Mouse (Mus musculus): ENCODE data around the gene Olfr109.

The Olfr109 gene

GRCm38 (mm10) chr17:37458616-37459015, at the start of gene Olfr109:
Olfr109 (plus strand) TSS chr17:37458916.
- no peak for DNase-seq

DNA sequence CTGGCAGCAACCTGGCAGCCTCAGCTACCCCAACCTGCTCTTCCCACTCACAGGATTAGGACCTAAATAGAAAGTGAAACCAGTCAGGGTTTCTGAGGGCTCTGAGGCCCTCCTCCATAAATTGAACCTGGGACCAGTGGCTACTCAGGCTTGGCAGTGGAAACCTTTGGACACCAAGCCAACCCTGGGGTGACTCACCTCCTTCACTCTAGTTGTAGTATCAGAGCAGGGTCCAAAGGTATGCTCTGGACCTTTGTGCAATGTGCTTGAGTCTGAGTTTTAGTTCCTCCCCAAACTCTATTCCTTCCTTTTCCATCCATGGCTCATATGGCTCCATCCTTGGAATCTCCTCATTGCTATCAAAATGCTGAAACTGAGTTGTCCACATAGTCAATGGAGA, 45.3 kb upstream of the Olfr109 start:
- no peak for DNase-seq

DNA sequence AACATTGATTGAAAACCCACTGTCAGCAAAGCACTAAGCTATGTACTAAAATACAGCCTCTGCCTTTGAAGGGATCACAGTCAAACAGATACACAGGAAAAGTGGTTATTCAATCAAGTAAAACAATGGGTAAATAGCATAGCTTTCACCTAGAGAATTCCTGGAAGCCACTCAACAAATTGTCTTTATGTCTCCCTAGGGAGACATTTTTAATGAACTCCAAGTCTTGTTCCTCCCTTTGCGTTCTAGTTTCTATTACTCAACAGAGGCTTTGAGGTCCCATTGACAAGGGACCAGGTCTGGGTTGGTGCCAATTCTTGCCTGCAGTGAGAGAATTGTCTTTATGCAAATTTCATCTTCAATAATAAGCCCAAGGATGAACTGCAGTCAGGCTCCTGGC, 13.5 kb upstream of the Olfr109 start, which contains the start of gene Olfr108:
Gene Olfr108, plus strand, starts transcription at position 301 of the 400 bp plus-strand sequence.
- DNase-seq: no peak

DNA sequence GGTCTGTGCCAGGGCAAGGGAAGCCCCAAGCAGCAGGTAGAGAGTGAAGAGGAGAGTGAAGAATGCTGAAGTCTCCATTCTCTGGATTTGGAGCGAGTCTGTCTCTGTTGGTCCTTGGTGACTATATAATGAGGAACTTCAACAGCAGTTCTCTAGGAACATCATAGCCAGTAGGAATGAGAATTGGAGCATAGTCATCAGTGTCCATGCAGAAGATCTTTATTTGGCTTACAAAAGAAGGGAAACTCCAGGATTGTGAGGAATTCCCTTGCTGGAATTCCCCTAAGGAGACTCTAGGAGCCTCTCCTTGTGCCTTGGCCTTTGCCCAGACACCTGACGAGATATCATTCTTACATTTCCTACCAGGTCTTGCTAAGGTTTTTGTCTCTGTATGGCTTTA, 24.7 kb downstream of the Olfr109 start, which contains the start of gene H2-M2:
Gene H2-M2, minus strand, starts transcription at position 101 of the 400 bp plus-strand sequence.
- DNase-seq: no peak

DNA sequence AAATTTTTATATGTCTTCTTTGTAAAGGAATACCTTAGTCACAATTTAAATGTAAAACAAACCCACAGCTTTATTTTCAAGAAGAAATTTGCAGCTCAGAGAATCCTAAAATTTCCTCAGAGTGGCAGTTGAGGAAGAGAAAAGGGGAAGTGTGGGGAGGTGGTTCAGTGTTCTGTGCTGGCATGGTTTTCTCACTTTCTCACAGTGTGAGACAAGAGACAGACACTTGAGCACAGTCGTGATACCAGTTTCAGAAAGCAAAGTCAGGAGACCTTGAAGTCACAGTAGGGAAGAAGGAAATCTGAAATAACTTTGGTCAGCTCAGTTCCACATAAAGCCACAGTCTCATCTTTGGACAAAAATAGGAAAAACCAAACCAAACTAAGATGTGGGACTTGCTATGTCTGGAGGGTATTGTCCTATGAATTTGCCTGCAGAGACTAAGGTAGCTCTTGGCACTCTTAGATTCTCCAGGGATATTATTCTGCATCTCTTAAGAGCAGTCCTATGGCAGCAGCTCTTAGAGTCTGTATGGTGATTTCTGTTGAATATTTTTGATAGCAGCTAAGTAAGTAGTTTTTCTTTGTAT, 33.3 kb downstream of the Olfr109 start, which contains the start of gene Olfr110:
Gene Olfr110, plus strand, starts transcription at position 539 of the 589 bp plus-strand sequence.
- no peak for DNase-seq

DNA sequence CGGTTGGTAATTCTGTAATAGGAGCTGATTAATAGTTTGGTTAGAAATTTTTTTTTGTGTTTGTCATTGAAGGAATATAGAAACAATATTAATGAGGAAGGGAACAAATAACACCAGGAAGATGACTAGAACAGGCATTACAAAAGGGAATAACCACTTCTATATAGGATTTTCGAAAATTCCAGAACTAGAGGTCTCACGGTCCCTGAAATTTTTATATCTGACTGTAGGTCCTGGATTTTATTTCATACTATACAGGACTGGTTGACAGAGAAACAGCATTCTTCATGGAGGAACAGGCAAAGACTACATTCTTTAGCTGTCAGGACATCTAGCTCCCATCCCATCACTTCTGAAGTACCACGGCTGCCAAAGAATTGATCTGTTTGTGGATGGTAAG, 49.0 kb downstream of the Olfr109 start, which contains the start of gene Olfr111:
Gene Olfr111, plus strand, starts transcription at position 301 of the 400 bp plus-strand sequence.
- no peak for DNase-seq
